Mouse (Mus musculus) thymus, adult 2 months (tissue): ENCODE results near the gene Nudt19. TPM values are rescaled to one million over a fixed set of nuclear protein-coding genes. Genes with fewer than 3 reads are reported as not detected.

Experiments used
- DNase-seq: peaks from one replicate; pipeline ENCODE4 v3.0.0; 2021
- H3K27ac ChIP-seq: fragments of 200-500 bp; 2 replicates; pipeline ENCODE4 v1.5.1; 2012; ENCODE audit warnings: low read length, control low read depth; ENCODE audit not compliant: control insufficient read depth, insufficient read depth
- H3K27me3 ChIP-seq: fragments of 200-500 bp; 2 replicates; pipeline ENCODE4 v1.6.1; 2012; ENCODE audit warnings: mild to moderate bottlenecking, low read length, moderate library complexity, mixed read lengths; ENCODE audit not compliant: control insufficient read depth, insufficient read depth
- H3K36me3 ChIP-seq: fragments of 200-500 bp; 2 replicates; pipeline ENCODE4 v1.6.1; 2012; ENCODE audit warnings: mild to moderate bottlenecking, low read length, moderate library complexity; ENCODE audit not compliant: control insufficient read depth, insufficient read depth
- H3K4me1 ChIP-seq: fragments of 200-500 bp; replicated peaks from 2 replicates; pipeline ENCODE4 v1.6.1; 2012; ENCODE audit warnings: low read length; ENCODE audit not compliant: control insufficient read depth, insufficient read depth
- H3K4me3 ChIP-seq: fragments of 200-500 bp; 2 replicates; pipeline ENCODE4 v1.5.1; 2012; ENCODE audit warnings: mild to moderate bottlenecking, low read length, control low read depth, moderate library complexity; ENCODE audit not compliant: control insufficient read depth, insufficient read depth
- CTCF ChIP-seq: fragments of 200-500 bp; IDR thresholded peaks from 2 replicates; pipeline ENCODE4 v1.5.1; 2012; ENCODE audit warnings: mild to moderate bottlenecking, control low read depth, low read length, moderate library complexity, borderline replicate concordance; ENCODE audit not compliant: control insufficient read depth, poor library complexity, insufficient read depth; ENCODE audit errors: extremely low read depth
- POLR2A ChIP-seq: fragments of 200-500 bp; IDR thresholded peaks from 2 replicates; pipeline ENCODE4 v1.6.1; 2012; ENCODE audit warnings: mild to moderate bottlenecking, low read length, control low read depth, moderate library complexity; ENCODE audit not compliant: control insufficient read depth, poor library complexity, insufficient read depth; ENCODE audit errors: extremely low read depth
- WGBS: fragments of 180-500 bp; shearing (Covaris S2); methylation state at CpG from one replicate; pipeline ENCODE4 v1.1.7; 2018; 5-methylcytosine and 5-hydroxymethylcytosine counted together
- polyA plus RNA-seq: library from polyadenylated mRNA; depleted of rRNA; stranded (reverse); fragments of >200 nt; gene quantifications from 2 replicates; pipeline ENCODE4 v1.2.3, GENCODE M21; 2012; rRNA removed

The Nudt19 gene
- polyA plus RNA-seq, 1 experiment = 40.2 TPM

- TF ChIP-seq CTCF (no peak), POLR2A (no peak)
Observed at GRCm38 (mm10) chr7:35530026-35530425, 26.1 kb downstream of the Nudt19 start.

GRCm38 (mm10) chr7:35526795-35527194 lies 29.3 kb downstream of the Nudt19 start:
- H3K36me3 ChIP-seq = no peaks in the 10 kb centered on the region
- H3K4me3 ChIP-seq = no peak overlapping the region
- H3K27me3 ChIP-seq = no peaks in the 10 kb centered on the region
- 12% methylated on average over 2 of the region's 2 CpGs for WGBS
- H3K4me1 ChIP-seq = no peaks in the 10 kb centered on the region
- TF ChIP-seq POLR2A (no peak), CTCF (no peak)
- DNase-seq = no peak
- H3K27ac ChIP-seq = no peak overlapping the region

More at GRCm38 (mm10) chr7:35530026-35530425, 26.1 kb downstream of the Nudt19 start:
- no peaks in the 10 kb centered on the region for H3K27me3 ChIP-seq
- H3K4me3 ChIP-seq = no peak overlapping the region
- no peak overlapping the region for H3K27ac ChIP-seq
- no peak for DNase-seq
- no peaks in the 10 kb centered on the region for H3K36me3 ChIP-seq
- 94% methylated on average over 3 of the region's 3 CpGs for WGBS
- H3K4me1 ChIP-seq = no peaks in the 10 kb centered on the region

- Histone ChIP-seq H3K36me3 (no peaks in the 10 kb centered on the region), H3K4me1 (no peaks in the 10 kb centered on the region), H3K27me3 (no peaks in the 10 kb centered on the region), H3K27ac (no peak overlapping the region), H3K4me3 (no peak overlapping the region)
- WGBS = 42% methylated on average over 4 of the region's 4 CpGs
- DNase-seq = no peak
- TF ChIP-seq POLR2A = no peak
- TF ChIP-seq CTCF = no peak
Observed at GRCm38 (mm10) chr7:35501995-35502394, 54.1 kb downstream of the Nudt19 start.

GRCm38 (mm10) chr7:35497516-35497915 lies 58.6 kb downstream of the Nudt19 start:
- H3K27me3 ChIP-seq = no peaks in the 10 kb centered on the region
- no peak for DNase-seq
- H3K36me3 ChIP-seq = no peaks in the 10 kb centered on the region
- H3K27ac ChIP-seq = no peak overlapping the region
- no peak for TF ChIP-seq POLR2A
- TF ChIP-seq CTCF = no peak
- H3K4me3 ChIP-seq = no peak overlapping the region
- WGBS = 96% methylated on average over 2 of the region's 2 CpGs
- no peaks in the 10 kb centered on the region for H3K4me1 ChIP-seq

Other genes starting within 250 kb of the Nudt19 start
- gene Gpatch1, start 237.9 kb downstream of the Nudt19 start, polyA plus RNA-seq = 5.8 and 6.0 TPM in 2 replicates
- 0.71 and 1.3 TPM in 2 replicates for gene Rhpn2, start 222.1 kb downstream of the Nudt19 start, polyA plus RNA-seq
- 8.3 and 8.8 TPM in 2 replicates for gene Faap24, start 159.5 kb downstream of the Nudt19 start, polyA plus RNA-seq
- 17.9 and 21.2 TPM in 2 replicates for gene Cep89, start 159.3 kb downstream of the Nudt19 start, polyA plus RNA-seq
- gene Slc7a9, start 107.5 kb downstream of the Nudt19 start, polyA plus RNA-seq = 0.19 and 0.27 TPM in 2 replicates
- 0.24 TPM in 1 of 2 replicates, not detected in the other for gene Tdrd12, start 18.6 kb downstream of the Nudt19 start, polyA plus RNA-seq
- gene Rgs9bp, start 29.3 kb upstream of the Nudt19 start, polyA plus RNA-seq = 0.26 TPM in 2 replicates
- gene Ankrd27, start 29.9 kb upstream of the Nudt19 start, polyA plus RNA-seq = 41.6 and 44.9 TPM in 2 replicates
- gene Pdcd5, start 91.2 kb upstream of the Nudt19 start, polyA plus RNA-seq = 47.6 and 50.1 TPM in 2 replicates
- gene Dpy19l3, start 198.2 kb upstream of the Nudt19 start, polyA plus RNA-seq = 28.7 and 30.5 TPM in 2 replicates
- gene Zfp507, start 246.7 kb upstream of the Nudt19 start, polyA plus RNA-seq = 12.7 and 14.6 TPM in 2 replicates